Mouse (Mus musculus) intestine, embryonic 14.5 days (tissue): ENCODE data around the gene Hfe. TPM values are rescaled to one million over a fixed set of nuclear protein-coding genes. Genes with fewer than 3 reads are reported as not detected.
"Not testable (repeated sequence)": the region's sequence is repeated elsewhere in the genome, so short reads cannot be mapped to it uniquely, and the experiment has no call there.

Experiments
- ATAC-seq: fragments of 200-750 bp; cut with Nextera tagmentation; replicated peaks from 2 replicates; pipeline ENCODE4 v1.8.0; 2017; ENCODE audit warnings: low read depth, moderate number of reproducible peaks, moderate TSS enrichment, moderate library complexity; ENCODE audit not compliant: low FRiP score, low TSS enrichment
- DNase-seq: peaks from one replicate; pipeline ENCODE4 v3.0.0-alpha.2; 2018; ENCODE audit warnings: low spot score
- H3K27ac ChIP-seq: fragments of 300-500 bp; sonication (generic); 2 replicates; pipeline ENCODE4 v1.5.1; 2014; ENCODE audit warnings: low read depth, mild to moderate bottlenecking, control low read depth
- H3K27me3 ChIP-seq: fragments of 300-500 bp; sonication (generic); replicated peaks from 2 replicates; pipeline ENCODE4 v1.6.1; 2014; ENCODE audit warnings: low read length, control low read depth; ENCODE audit not compliant: control insufficient read depth, insufficient read depth
- H3K36me3 ChIP-seq: fragments of 300-500 bp; sonication (generic); 2 replicates; pipeline ENCODE4 v1.6.1; 2014; ENCODE audit warnings: low read length, control low read depth; ENCODE audit not compliant: control insufficient read depth, insufficient read depth
- H3K4me1 ChIP-seq: fragments of 300-500 bp; sonication (generic); replicated peaks from 2 replicates; pipeline ENCODE4 v1.6.1; 2014; ENCODE audit warnings: low read length, control low read depth, mixed read lengths; ENCODE audit not compliant: control insufficient read depth, insufficient read depth
- H3K4me2 ChIP-seq: fragments of 300-500 bp; sonication (generic); 2 replicates; pipeline ENCODE4 v1.6.1; 2014; ENCODE audit warnings: low read length
- H3K4me3 ChIP-seq: fragments of 300-500 bp; sonication (generic); 2 replicates; pipeline ENCODE4 v1.5.1; 2014; ENCODE audit warnings: low read depth, low read length, control low read depth, mixed read lengths
- H3K9ac ChIP-seq: fragments of 300-500 bp; sonication (generic); 2 replicates; pipeline ENCODE4 v1.6.1; 2014; ENCODE audit warnings: mild to moderate bottlenecking, low read length
- H3K9me3 ChIP-seq: fragments of 300-500 bp; sonication (generic); 2 replicates; pipeline ENCODE4 v1.6.1; 2016; ENCODE audit warnings: low read length, control low read depth; ENCODE audit not compliant: control insufficient read depth
- WGBS: fragments of 180-500 bp; shearing (Covaris S2); extraction: QIAGEN DNeasy Blood & Tissue Kit; methylation state at CpG from one replicate; pipeline ENCODE4 v1.1.7; 2014; 5-methylcytosine and 5-hydroxymethylcytosine counted together
- polyA plus RNA-seq: library from polyadenylated mRNA; unstranded; fragments of >200 nt; fragmentation: Nextera tagmentation; extraction: Ambion mirVana; gene quantifications from 2 replicates; pipeline ENCODE4 v1.2.1, GENCODE M21; 2014

The Hfe gene
- polyA plus RNA-seq, 1 experiment from 2014 or later: 7.8 TPM

- no peak for ATAC-seq
- no peaks in the 10 kb centered on the region for H3K9me3 ChIP-seq
Observed at GRCm38 (mm10) chr13:23709714-23710373, 810 bp downstream of the Hfe start.

DNA sequence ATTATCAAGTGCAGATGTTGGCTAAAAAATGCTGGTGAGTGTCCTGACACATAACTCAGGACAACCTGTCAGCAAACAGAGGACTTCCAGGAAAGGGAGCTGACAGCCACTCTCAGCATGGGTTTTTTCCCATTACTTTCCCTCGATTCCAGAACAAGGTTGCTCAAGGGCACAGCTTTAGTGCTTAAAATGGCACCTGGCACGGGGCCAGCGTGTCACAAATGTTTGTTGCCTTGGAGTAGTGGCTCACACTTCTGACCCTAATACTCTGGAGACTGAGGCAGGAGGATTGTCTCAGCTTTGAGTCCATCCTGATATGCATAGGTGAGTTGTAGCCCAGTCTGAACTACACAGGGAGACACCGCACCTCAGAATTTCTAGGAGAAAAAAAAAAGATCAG is 2.0 kb downstream of the Hfe start:
- Histone ChIP-seq H3K27me3 (no peaks in the 10 kb centered on the region), H3K4me2 (no peak overlapping the region), H3K9ac (no peak overlapping the region), H3K27ac (no peak overlapping the region), H3K36me3 (no peaks in the 10 kb centered on the region), H3K4me1 (0 out of 2 replicates have a peak, but pooled peaks cover 4% of the 10 kb centered on the region), H3K9me3 (no peaks in the 10 kb centered on the region), H3K4me3 (no peak overlapping the region)
- ATAC-seq: no peak
- no peak for DNase-seq
- WGBS: 80% methylated on average over 4 of the region's 4 CpGs

More at GRCm38 (mm10) chr13:23709714-23710373, 810 bp downstream of the Hfe start:
- H3K9ac ChIP-seq: peak overlapping the region; percentile 38
- H3K27ac ChIP-seq: no peak overlapping the region
- H3K4me2 ChIP-seq: peak overlapping the region; percentile 80
- H3K4me3 ChIP-seq: peak overlapping the region; percentile 40
- H3K4me1 ChIP-seq: 0 out of 2 replicates have a peak, but pooled peaks cover 4% of the 10 kb centered on the region
- WGBS: 27% methylated on average over 15 of the region's 15 CpGs
- no peak for DNase-seq
- no peaks in the 10 kb centered on the region for H3K27me3 ChIP-seq
- no peaks in the 10 kb centered on the region for H3K36me3 ChIP-seq

DNA sequence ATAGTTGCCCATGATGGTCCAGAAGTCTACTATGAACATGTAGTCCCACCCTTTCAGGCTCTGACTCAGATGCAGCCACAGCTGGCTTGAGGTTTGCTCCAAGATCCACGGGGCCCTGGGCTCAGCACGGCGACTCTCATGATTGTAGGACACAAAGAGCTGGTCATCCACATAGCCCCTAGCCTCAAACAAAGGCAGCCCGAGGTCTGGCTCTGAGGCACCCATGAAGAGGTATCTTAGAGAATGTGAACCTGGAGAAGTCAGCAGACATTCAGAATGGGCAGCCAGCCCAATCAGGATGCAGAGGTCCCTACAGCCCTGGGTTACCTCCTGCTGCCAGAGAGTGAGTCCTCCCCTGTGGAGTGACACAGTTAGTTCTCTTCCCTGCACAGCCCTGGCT is 2.6 kb downstream of the Hfe start:
- Histone ChIP-seq H3K4me3 (no peak overlapping the region), H3K27me3 (no peaks in the 10 kb centered on the region), H3K9me3 (no peaks in the 10 kb centered on the region), H3K4me1 (0 out of 2 replicates have a peak, but pooled peaks cover 4% of the 10 kb centered on the region), H3K36me3 (no peaks in the 10 kb centered on the region), H3K9ac (no peak overlapping the region), H3K4me2 (no peak overlapping the region), H3K27ac (no peak overlapping the region)
- no peak for ATAC-seq
- WGBS: 87% methylated on average over 4 of the region's 4 CpGs
- no peak for DNase-seq

DNA sequence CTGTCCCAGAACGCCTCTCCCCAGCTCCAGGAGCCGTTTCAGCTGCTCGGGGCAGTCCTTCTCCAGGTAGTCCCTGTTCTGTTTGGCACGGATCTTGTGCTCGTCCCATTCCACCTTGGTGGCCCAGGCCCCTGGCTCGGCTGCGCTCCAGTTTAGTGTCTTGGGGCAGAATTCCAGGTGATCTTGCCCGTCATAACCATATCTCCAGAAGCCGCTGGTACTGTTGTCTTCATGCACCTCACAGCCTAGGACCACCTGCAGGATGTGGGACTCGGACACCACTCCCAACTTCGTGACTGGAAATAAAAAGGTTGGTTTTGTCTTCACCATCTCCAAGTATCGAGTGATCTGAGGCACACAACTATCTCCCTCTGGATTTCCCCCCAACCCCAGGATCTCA is 3.9 kb downstream of the Hfe start:
- Histone ChIP-seq H3K9me3 (no peaks in the 10 kb centered on the region), H3K27ac (no peak overlapping the region), H3K36me3 (no peaks in the 10 kb centered on the region), H3K4me3 (no peak overlapping the region), H3K4me1 (0 out of 2 replicates have a peak, but pooled peaks cover 4% of the 10 kb centered on the region), H3K9ac (no peak overlapping the region), H3K4me2 (no peak overlapping the region), H3K27me3 (no peaks in the 10 kb centered on the region)
- ATAC-seq: no peak
- 93% methylated on average over 12 of the region's 12 CpGs for WGBS
- DNase-seq: no peak

- H3K27me3 ChIP-seq: no peaks in the 10 kb centered on the region
- H3K4me1 ChIP-seq: 0 out of 2 replicates have a peak, but pooled peaks cover 4% of the 10 kb centered on the region
- 93% methylated on average over 7 of the region's 7 CpGs for WGBS
- H3K4me3 ChIP-seq: no peak overlapping the region
- no peaks in the 10 kb centered on the region for H3K36me3 ChIP-seq
- DNase-seq (no peak), ATAC-seq (no peak)
- H3K27ac ChIP-seq: no peak overlapping the region
- H3K4me2 ChIP-seq: no peak overlapping the region
- no peak overlapping the region for H3K9ac ChIP-seq
- H3K9me3 ChIP-seq: no peaks in the 10 kb centered on the region
Observed at GRCm38 (mm10) chr13:23705751-23706356, 4.8 kb downstream of the Hfe start.

GRCm38 (mm10) chr13:23702801-23703200 is 7.9 kb downstream of the Hfe start:
- DNase-seq, H3K36me3 ChIP-seq, H3K4me3 ChIP-seq, H3K27me3 ChIP-seq, H3K4me1 ChIP-seq, H3K4me2 ChIP-seq, H3K9ac ChIP-seq, H3K9me3 ChIP-seq, H3K27ac ChIP-seq, ATAC-seq: not testable (repeated sequence)
- WGBS: 80% methylated on average over 2 of the region's 2 CpGs

- Histone ChIP-seq H3K4me2 (no peak overlapping the region), H3K4me3 (no peak overlapping the region), H3K9ac (no peak overlapping the region), H3K36me3 (no peaks in the 10 kb centered on the region), H3K27ac (no peak overlapping the region), H3K9me3 (no peaks in the 10 kb centered on the region), H3K27me3 (no peaks in the 10 kb centered on the region), H3K4me1 (peaks cover 13% of the 10 kb centered on the region; the same call in 1 of the 2 replicates)
- ATAC-seq (no peak), DNase-seq (no peak)
- WGBS: 78% methylated on average over 4 of the region's 4 CpGs
Observed at GRCm38 (mm10) chr13:23702220-23702619, 8.4 kb downstream of the Hfe start.

DNA sequence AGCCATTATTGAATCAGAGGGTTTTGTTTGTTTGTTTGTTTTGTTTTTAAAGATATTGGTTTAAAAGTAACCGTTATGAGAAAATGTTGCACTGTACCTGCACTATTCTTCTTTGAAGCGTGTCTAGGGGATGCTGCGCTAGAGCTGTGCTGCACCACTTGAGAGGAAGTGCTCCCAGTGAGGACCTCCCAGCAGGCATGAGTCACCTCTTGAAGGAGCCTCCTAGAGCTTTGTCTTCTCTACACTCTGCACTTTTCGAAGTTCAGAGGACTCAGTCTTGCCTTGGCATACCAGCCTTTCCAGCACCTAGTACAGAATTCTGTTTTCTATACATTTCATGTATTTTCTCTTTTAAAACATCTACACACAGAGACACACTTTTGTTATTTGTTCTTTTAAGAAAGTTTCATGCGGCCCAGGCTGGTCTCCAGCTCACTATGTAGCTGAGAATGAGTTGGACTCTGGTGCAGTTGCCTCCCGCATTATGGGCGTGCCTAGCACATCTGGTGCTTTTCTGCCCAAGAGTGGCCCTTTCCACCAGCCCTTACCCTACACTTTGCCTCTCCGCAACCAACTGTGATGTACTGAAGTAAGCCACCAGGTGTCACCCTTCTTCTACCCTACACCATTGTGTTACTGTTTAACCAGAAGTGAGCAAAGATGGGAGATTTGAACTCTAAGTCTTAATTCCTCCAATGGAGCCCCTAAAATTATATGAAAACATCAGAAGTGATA is 9.7 kb downstream of the Hfe start:
- H3K27ac ChIP-seq: no peak overlapping the region
- no peaks in the 10 kb centered on the region for H3K36me3 ChIP-seq
- ATAC-seq: peak; percentile 62
- peak; percentile 67 for DNase-seq
- H3K4me1 ChIP-seq: peaks cover 13% of the 10 kb centered on the region; the same call in 1 of the 2 replicates
- no peak overlapping the region for H3K9ac ChIP-seq
- no peaks in the 10 kb centered on the region for H3K9me3 ChIP-seq
- WGBS: 29% methylated on average over 8 of the region's 8 CpGs
- no peak overlapping the region for H3K4me2 ChIP-seq
- H3K27me3 ChIP-seq: no peaks in the 10 kb centered on the region
- H3K4me3 ChIP-seq: no peak overlapping the region
